Mouse (Mus musculus): ENCODE measurements around the gene Atg2a. TPM values are rescaled to one million over a fixed set of nuclear protein-coding genes. Genes with fewer than 3 reads are reported as not detected.

Gene Atg2a
- total and polyA plus RNA-seq, 3 experiments = 2.8 to 13.9 (median 9.5) TPM

DNA sequence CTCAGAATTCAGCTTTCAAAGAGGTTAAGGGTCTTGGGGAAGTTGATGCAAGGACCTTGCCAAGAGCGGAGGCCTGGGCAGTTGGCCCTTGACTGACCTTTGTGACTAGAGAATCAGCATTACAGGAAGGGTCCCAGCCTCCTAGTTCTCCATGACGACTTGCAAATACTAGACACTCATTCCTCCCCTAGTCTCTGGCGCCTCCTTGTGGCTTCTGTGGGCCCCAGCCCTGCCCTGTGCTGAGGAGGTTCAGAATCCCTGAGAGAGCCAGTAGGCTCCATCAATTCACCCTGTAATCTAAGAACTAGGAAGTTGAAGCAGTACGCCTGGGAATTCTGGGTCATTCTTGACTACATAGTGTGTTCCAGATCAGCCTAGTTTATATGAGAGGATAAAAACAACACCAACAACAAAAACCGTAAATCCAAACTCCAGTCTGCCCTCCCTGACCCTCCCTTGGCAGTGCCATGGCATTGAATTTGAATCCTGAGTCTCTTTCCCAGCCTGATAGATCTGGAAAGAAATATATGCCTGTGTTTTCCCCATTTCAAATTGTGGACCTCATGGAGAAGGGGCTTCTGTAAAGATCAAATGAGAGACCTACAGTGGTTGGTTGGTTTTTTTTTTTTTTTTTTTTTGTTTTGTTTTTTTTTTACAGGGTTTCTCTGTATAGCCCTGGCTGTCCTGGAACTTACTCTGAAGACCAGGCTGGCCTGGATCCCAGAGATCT is 63.5 kb downstream of the Atg2a start:
- peak; percentile 90 for DNase-seq (ENCODE audit: extremely low read depth)
- H3K9ac ChIP-seq (ENCODE audit: insufficient read depth, low read depth) = no peak overlapping the region; the same call in 1 of the 2 replicates
- H3K9me3 ChIP-seq (replicated peaks; ENCODE audit: low read length) = no peaks in the 10 kb centered on the region
- H3K27ac ChIP-seq (ENCODE audit: insufficient read depth, low read depth) = peak overlapping the region; percentile 72
- H3K4me3 ChIP-seq (replicated peaks in 1 of 3; ENCODE audit: low read depth in 2 of 3, low read length in 2 of 3, poor library complexity in 1 of 3) = no peak overlapping the region
- no peaks in the 10 kb centered on the region for H3K27me3 ChIP-seq (replicated peaks)
- H3K4me2 ChIP-seq (ENCODE audit: insufficient read depth, low read depth, poor library complexity, severe bottlenecking) = no peak overlapping the region
- in situ Hi-C loops (cut with MboI; ENCODE audit: low pct_ligation_motif_present, low pct_unique_long_range_greater_than_20kb, low sequenced_read_pairs) = loop anchor here (5.0 to 25.0 kb wide), 2 partner anchors 43 to 143 kb away; no protein-coding TSS in a partner anchor
- dilution Hi-C loops (cut with MboI; ENCODE audit: extremely low pct_ligation_motif_present, extremely low pct_unique_long_range_greater_than_20kb, low sequenced_read_pairs) = no loop called here
- peak; percentile 54 for TF ChIP-seq SIN3A (IDR thresholded peaks at IDR 0.05; ENCODE audit: low read length)
- TF ChIP-seq SMC3 (IDR thresholded peaks at IDR 0.05; ENCODE audit: low read depth, low read length) = peak; percentile 99
- TF ChIP-seq UBTF (IDR thresholded peaks at IDR 0.05; ENCODE audit: low read depth, low read length) = no peak
- peak; percentile 55 for TF ChIP-seq ELF1 (IDR thresholded peaks at IDR 0.05; ENCODE audit: low read depth, low read length)
- no peak for TF ChIP-seq JUN (IDR thresholded peaks at IDR 0.05; ENCODE audit: insufficient read depth, low read depth, low read length)
- TF ChIP-seq EP300 (IDR thresholded peaks at IDR 0.05; ENCODE audit: low read length) = no peak
- peak; percentile 94 to 99 for TF ChIP-seq CTCF (conservative IDR thresholded peaks at IDR 0.05 in 1 of 2, IDR thresholded peaks at IDR 0.05 in 1 of 2; ENCODE audit: low read depth in 2 of 2, low read length in 2 of 2)
- TF ChIP-seq HCFC1 (IDR thresholded peaks at IDR 0.05; ENCODE audit: low read depth, low read length) = no peak; the same call in 1 of the 2 replicates
- TF ChIP-seq RAD21 (IDR thresholded peaks at IDR 0.05; ENCODE audit: low read depth, low read length) = peak; percentile 100
- no peak for TF ChIP-seq ZKSCAN1 (IDR thresholded peaks at IDR 0.05; ENCODE audit: borderline replicate concordance, low read depth, low read length)
- no peak for TF ChIP-seq E2F4 (IDR thresholded peaks at IDR 0.05; ENCODE audit: insufficient replicate concordance, low read depth, low read length)
- TF ChIP-seq TBP (conservative IDR thresholded peaks at IDR 0.05; ENCODE audit: low read depth, low read length) = no peak
- no peak for TF ChIP-seq GABPA (IDR thresholded peaks at IDR 0.05; ENCODE audit: insufficient replicate concordance, low read depth, low read length)
- TF ChIP-seq ZNF384 (IDR thresholded peaks at IDR 0.05; ENCODE audit: low read depth, low read length) = peak; percentile 74
- no peak for TF ChIP-seq CHD1 (IDR thresholded peaks at IDR 0.05; ENCODE audit: low read depth, low read length)
- peak; percentile 55; the same call in 1 of the 2 replicates for TF ChIP-seq NELFE (IDR thresholded peaks at IDR 0.05; ENCODE audit: low read depth, low read length)
- no peak for TF ChIP-seq MAX (IDR thresholded peaks at IDR 0.05; ENCODE audit: low read length)
- no peak for TF ChIP-seq USF1 (IDR thresholded peaks at IDR 0.05; ENCODE audit: low read depth, low read length)
- TF ChIP-seq JUND (conservative IDR thresholded peaks at IDR 0.05; ENCODE audit: low read depth, low read length) = no peak
- peak; percentile 78; the same call in 1 of the 2 replicates for TF ChIP-seq IRF4 (IDR thresholded peaks at IDR 0.05; ENCODE audit: low read depth, low read length)
- 0 out of 2 replicates have a peak, but pooled peaks have one; percentile 16 for TF ChIP-seq ETS1 (conservative IDR thresholded peaks at IDR 0.05; ENCODE audit: low read depth, low read length)
- TF ChIP-seq TCF12 (IDR thresholded peaks at IDR 0.05; ENCODE audit: low read depth, low read length) = peak; percentile 40; the same call in 1 of the 2 replicates
- no peak for TF ChIP-seq CHD2 (IDR thresholded peaks at IDR 0.05; ENCODE audit: low read length)
- TF ChIP-seq MXI1 (IDR thresholded peaks at IDR 0.05; ENCODE audit: low read depth, low read length) = no peak
- peak; percentile 99 for TF ChIP-seq ZC3H11A (IDR thresholded peaks at IDR 0.05; ENCODE audit: low read depth, low read length)
- TF ChIP-seq POLR2A (IDR thresholded peaks at IDR 0.05; ENCODE audit: low read depth, low read length) = no peak
- peak; percentile 65; the same call in 1 of the 2 replicates for TF ChIP-seq MEF2A (IDR thresholded peaks at IDR 0.05; ENCODE audit: borderline replicate concordance, low read depth, low read length)
- no peak for TF ChIP-seq MYC (IDR thresholded peaks at IDR 0.05; ENCODE audit: low read depth, low read length)
- no peak for TF ChIP-seq RCOR1 (conservative IDR thresholded peaks at IDR 0.05; ENCODE audit: low read depth, low read length)
- TF ChIP-seq NRF1 (IDR thresholded peaks at IDR 0.05; ENCODE audit: low read depth, low read length) = 0 out of 2 replicates have a peak, but pooled peaks have one; percentile 40
- no peak for TF ChIP-seq USF2 (conservative IDR thresholded peaks at IDR 0.05; ENCODE audit: low read depth, low read length)
- no peak for TF ChIP-seq PAX5 (IDR thresholded peaks at IDR 0.05; ENCODE audit: low read length)
- no peak for TF ChIP-seq ZMIZ1 (IDR thresholded peaks at IDR 0.05; ENCODE audit: low read depth, low read length)
- H3K79me2 ChIP-seq (replicated peaks; ENCODE audit: control insufficient read depth, extremely low read depth, insufficient read depth, poor library complexity, severe bottlenecking) = 0 out of 2 replicates have a peak, but pooled peaks cover 3% of the 10 kb centered on the region
- H3K4me1 ChIP-seq (ENCODE audit: control insufficient read depth in 1 of 2, insufficient read depth in 2 of 2) = peaks cover 33 to 58% of the 10 kb centered on the region in 2 experiments
- H3K36me3 ChIP-seq (replicated peaks in 1 of 2; ENCODE audit: control insufficient read depth in 1 of 2, insufficient read depth in 1 of 2, low read length in 1 of 2) = peaks cover 10 to 20% of the 10 kb centered on the region in 2 experiments
